Mouse (Mus musculus): Measurements from ENCODE around the gene Slc48a1. TPM values are rescaled to one million over a fixed set of nuclear protein-coding genes. Genes with fewer than 3 reads are reported as not detected.

Gene Slc48a1
- total and polyA plus RNA-seq, 2 experiments from 2014 or later = 78.8 to 152 TPM

GRCm38 (mm10) chr15:97795559-97796235, 17.4 kb downstream of the Slc48a1 start:
- no peak overlapping the region for H3K4me2 ChIP-seq (ENCODE audit: low read depth, low read length, poor library complexity, severe bottlenecking)
- TF ChIP-seq CTCF (IDR thresholded peaks at IDR 0.05) = no peak
- 95% methylated on average over 10 of the region's 10 CpGs for WGBS
- DNase-seq (ENCODE audit: low spot score) (no peak), ATAC-seq (ENCODE audit: low FRiP score) (no peak)
- peaks cover 5% of the 10 kb centered on the region; the same call in 1 of the 2 replicates for H3K4me1 ChIP-seq (ENCODE audit: insufficient read depth, low read length)
- H3K9ac ChIP-seq (replicated peaks; ENCODE audit: low read length, poor library complexity, severe bottlenecking) = no peak overlapping the region
- H3K36me3 ChIP-seq (ENCODE audit: insufficient read depth, low read length) = peaks cover 56% of the 10 kb centered on the region
- H3K27me3 ChIP-seq (ENCODE audit: insufficient read depth, low read length) = no peaks in the 10 kb centered on the region
- H3K4me3 ChIP-seq (ENCODE audit: low read depth, low read length) = no peak overlapping the region
- H3K27ac ChIP-seq (ENCODE audit: low read depth, low read length) = no peak overlapping the region
- H3K9me3 ChIP-seq (ENCODE audit: low read length) = no peaks in the 10 kb centered on the region

- no peak overlapping the region for H3K9ac ChIP-seq (replicated peaks; ENCODE audit: low read length, poor library complexity, severe bottlenecking)
- no peak overlapping the region for H3K4me3 ChIP-seq (ENCODE audit: low read depth, low read length)
- ATAC-seq (ENCODE audit: low FRiP score) = no peak
- no peak for DNase-seq (ENCODE audit: low spot score)
- peaks cover 5% of the 10 kb centered on the region; the same call in 1 of the 2 replicates for H3K4me1 ChIP-seq (ENCODE audit: insufficient read depth, low read length)
- H3K9me3 ChIP-seq (ENCODE audit: low read length) = no peaks in the 10 kb centered on the region
- WGBS = 95% methylated on average over 17 of the region's 17 CpGs
- no peak for TF ChIP-seq CTCF (IDR thresholded peaks at IDR 0.05)
- no peak overlapping the region for H3K4me2 ChIP-seq (ENCODE audit: low read depth, low read length, poor library complexity, severe bottlenecking)
- no peaks in the 10 kb centered on the region for H3K27me3 ChIP-seq (ENCODE audit: insufficient read depth, low read length)
- H3K36me3 ChIP-seq (ENCODE audit: insufficient read depth, low read length) = peaks cover 61% of the 10 kb centered on the region
- no peak overlapping the region for H3K27ac ChIP-seq (ENCODE audit: low read depth, low read length)
These were observed 18.5 kb downstream of the Slc48a1 start for GRCm38 (mm10) chr15:97796674-97797310.

- 14% methylated on average over 17 of the region's 17 CpGs for WGBS
- H3K4me3 ChIP-seq (ENCODE audit: low read depth, low read length) = no peak overlapping the region
- H3K36me3 ChIP-seq (ENCODE audit: insufficient read depth, low read length) = peaks cover 56% of the 10 kb centered on the region
These were observed 19.8 kb downstream of the Slc48a1 start for GRCm38 (mm10) chr15:97798134-97798533.

GRCm38 (mm10) chr15:97799446-97799845, 21.1 kb downstream of the Slc48a1 start:
- 69% methylated on average over 11 of the region's 11 CpGs for WGBS
- peaks cover 45% of the 10 kb centered on the region for H3K36me3 ChIP-seq (ENCODE audit: insufficient read depth, low read length)
- no peak overlapping the region for H3K9ac ChIP-seq (replicated peaks; ENCODE audit: low read length, poor library complexity, severe bottlenecking)
- H3K9me3 ChIP-seq (ENCODE audit: low read length) = no peaks in the 10 kb centered on the region
- H3K4me2 ChIP-seq (ENCODE audit: low read depth, low read length, poor library complexity, severe bottlenecking) = no peak overlapping the region
- H3K4me1 ChIP-seq (ENCODE audit: insufficient read depth, low read length) = peaks cover 5% of the 10 kb centered on the region; the same call in 1 of the 2 replicates
- no peak for ATAC-seq (ENCODE audit: low FRiP score)
- no peaks in the 10 kb centered on the region for H3K27me3 ChIP-seq (ENCODE audit: insufficient read depth, low read length)
- no peak overlapping the region for H3K4me3 ChIP-seq (ENCODE audit: low read depth, low read length)
- TF ChIP-seq CTCF (IDR thresholded peaks at IDR 0.05) = no peak
- DNase-seq (ENCODE audit: low spot score) = no peak
- no peak overlapping the region for H3K27ac ChIP-seq (ENCODE audit: low read depth, low read length)

More at GRCm38 (mm10) chr15:97798134-97798533, 19.8 kb downstream of the Slc48a1 start:
- Histone ChIP-seq H3K4me2 (ENCODE audit: low read depth, low read length, poor library complexity, severe bottlenecking) (peak overlapping the region; percentile 21), H3K27me3 (ENCODE audit: insufficient read depth, low read length) (no peaks in the 10 kb centered on the region), H3K9ac (replicated peaks; ENCODE audit: low read length, poor library complexity, severe bottlenecking) (no peak overlapping the region), H3K4me1 (ENCODE audit: insufficient read depth, low read length) (peaks cover 5% of the 10 kb centered on the region; the same call in 1 of the 2 replicates), H3K27ac (ENCODE audit: low read depth, low read length) (peak overlapping the region; percentile 67), H3K9me3 (ENCODE audit: low read length) (no peaks in the 10 kb centered on the region)
- peak; percentile 62 for ATAC-seq (ENCODE audit: low FRiP score)
- TF ChIP-seq CTCF (IDR thresholded peaks at IDR 0.05) = no peak
- peak; percentile 80 for DNase-seq (ENCODE audit: low spot score)

- DNase-seq (ENCODE audit: low spot score) = no peak
- Histone ChIP-seq H3K27ac (ENCODE audit: low read depth, low read length) (no peak overlapping the region), H3K9me3 (ENCODE audit: low read length) (no peaks in the 10 kb centered on the region), H3K4me1 (ENCODE audit: insufficient read depth, low read length) (peaks cover 5% of the 10 kb centered on the region; the same call in 1 of the 2 replicates), H3K4me3 (ENCODE audit: low read depth, low read length) (no peak overlapping the region), H3K9ac (replicated peaks; ENCODE audit: low read length, poor library complexity, severe bottlenecking) (no peak overlapping the region), H3K4me2 (ENCODE audit: low read depth, low read length, poor library complexity, severe bottlenecking) (no peak overlapping the region), H3K27me3 (ENCODE audit: insufficient read depth, low read length) (no peaks in the 10 kb centered on the region), H3K36me3 (ENCODE audit: insufficient read depth, low read length) (peaks cover 35% of the 10 kb centered on the region)
- no peak for ATAC-seq (ENCODE audit: low FRiP score)
- 87% methylated on average over 13 of the region's 13 CpGs for WGBS
- no peak for TF ChIP-seq CTCF (IDR thresholded peaks at IDR 0.05)
These were observed 22.5 kb downstream of the Slc48a1 start for GRCm38 (mm10) chr15:97800853-97801252.

- ATAC-seq (ENCODE audit: low FRiP score) = no peak
- H3K4me2 ChIP-seq (ENCODE audit: low read depth, low read length, poor library complexity, severe bottlenecking) = peak overlapping the region; percentile 40
These were observed 23.5 kb downstream of the Slc48a1 start for GRCm38 (mm10) chr15:97801811-97802210.

More at GRCm38 (mm10) chr15:97801811-97802210, 23.5 kb downstream of the Slc48a1 start:
- Histone ChIP-seq H3K36me3 (ENCODE audit: insufficient read depth, low read length) (peaks cover 33% of the 10 kb centered on the region), H3K9me3 (ENCODE audit: low read length) (no peaks in the 10 kb centered on the region), H3K9ac (replicated peaks; ENCODE audit: low read length, poor library complexity, severe bottlenecking) (no peak overlapping the region), H3K27ac (ENCODE audit: low read depth, low read length) (0 out of 2 replicates have a peak overlapping the region, but pooled peaks have one; percentile 32), H3K27me3 (ENCODE audit: insufficient read depth, low read length) (no peaks in the 10 kb centered on the region), H3K4me1 (ENCODE audit: insufficient read depth, low read length) (peaks cover 5% of the 10 kb centered on the region; the same call in 1 of the 2 replicates), H3K4me3 (ENCODE audit: low read depth, low read length) (no peak overlapping the region)
- no peak for TF ChIP-seq CTCF (IDR thresholded peaks at IDR 0.05)
- DNase-seq (ENCODE audit: low spot score) = no peak
- WGBS = 77% methylated on average over 7 of the region's 7 CpGs
